Mouse (Mus musculus): Measurements from ENCODE around the gene Fsd2. TPM values are rescaled to one million over a fixed set of nuclear protein-coding genes. Genes with fewer than 3 reads are reported as not detected.

The Fsd2 gene
- polyA plus RNA-seq, 1 experiment, result 4.8 TPM

- Histone ChIP-seq H3K4me3 (no peak within 1 kb of the TSS), H3K4me2 (ENCODE audit: low read depth) (no peak within 1 kb of the TSS), H3K27me3 (ENCODE audit: control insufficient read depth, insufficient read depth, insufficient read length) (peaks cover 44% of the 10 kb centered on the region), H3ac (ENCODE audit: control insufficient read depth, insufficient read length) (no peak within 1 kb of the TSS), H3K36me3 (ENCODE audit: control insufficient read depth, insufficient read depth) (no peaks in the 10 kb centered on the region), H3K79me2 (ENCODE audit: control insufficient read depth, insufficient read depth) (no peaks in the 10 kb centered on the region)
- TF ChIP-seq TCF12 (IDR thresholded peaks at IDR 0.05; ENCODE audit: insufficient read depth, poor library complexity, severe bottlenecking) (no peak), MYOG (IDR thresholded peaks at IDR 0.05; ENCODE audit: control insufficient read depth in 1 of 3, insufficient read depth in 1 of 3, insufficient read length in 2 of 3, low read depth in 2 of 3) (no peak), REST (IDR thresholded peaks at IDR 0.05; ENCODE audit: insufficient read depth, insufficient read length) (peak; percentile 86)
Measured at GRCm38 (mm10) chr7:81493331-81494021, 73.3 kb downstream of the Fsd2 start, which contains the start of gene Ap3b2. Ap3b2 (minus strand) TSS chr7:81493925.

- no peak overlapping the region for H3ac ChIP-seq (ENCODE audit: control insufficient read depth, insufficient read length)
- no peak overlapping the region for H3K4me3 ChIP-seq
- peaks cover 38% of the 10 kb centered on the region for H3K27me3 ChIP-seq (ENCODE audit: control insufficient read depth, insufficient read depth, insufficient read length)
- no peaks in the 10 kb centered on the region for H3K36me3 ChIP-seq (ENCODE audit: control insufficient read depth, insufficient read depth)
- no peaks in the 10 kb centered on the region for H3K79me2 ChIP-seq (ENCODE audit: control insufficient read depth, insufficient read depth)
- TF ChIP-seq E2F4 (IDR thresholded peaks at IDR 0.05; ENCODE audit: insufficient read depth) (no peak), POLR2A (IDR thresholded peaks at IDR 0.05; ENCODE audit: insufficient read length, low read depth) (no peak), USF1 (IDR thresholded peaks at IDR 0.05; ENCODE audit: low read depth) (no peak), TCF12 (IDR thresholded peaks at IDR 0.05; ENCODE audit: insufficient read depth, poor library complexity, severe bottlenecking) (no peak), CEBPB (IDR thresholded peaks at IDR 0.05; ENCODE audit: insufficient read depth, poor library complexity, severe bottlenecking) (no peak), SRF (IDR thresholded peaks at IDR 0.05; ENCODE audit: control insufficient read depth, insufficient read length, low read depth) (no peak), MYOD1 (IDR thresholded peaks at IDR 0.05; ENCODE audit: control insufficient read depth in 1 of 3, insufficient read length in 2 of 3, low read depth in 2 of 3) (no peak), POLR2AphosphoS2 (IDR thresholded peaks at IDR 0.05; ENCODE audit: insufficient read length, low read depth) (no peak), MYOG (IDR thresholded peaks at IDR 0.05; ENCODE audit: control insufficient read depth in 1 of 3, insufficient read depth in 1 of 3, insufficient read length in 2 of 3, low read depth in 2 of 3) (no peak), TCF3 (IDR thresholded peaks at IDR 0.05; ENCODE audit: insufficient read length, low read depth) (no peak), MAX (IDR thresholded peaks at IDR 0.05; ENCODE audit: low read depth) (no peak), REST (IDR thresholded peaks at IDR 0.05; ENCODE audit: insufficient read depth, insufficient read length) (no peak)
- H3K4me2 ChIP-seq (ENCODE audit: low read depth), result no peak overlapping the region
Measured at GRCm38 (mm10) chr7:81492628-81493027, 74.1 kb downstream of the Fsd2 start.

GRCm38 (mm10) chr7:81489649-81490048 lies 77.1 kb downstream of the Fsd2 start:
- Histone ChIP-seq H3K79me2 (ENCODE audit: control insufficient read depth, insufficient read depth) (no peaks in the 10 kb centered on the region), H3K4me3 (no peak overlapping the region), H3K36me3 (ENCODE audit: control insufficient read depth, insufficient read depth) (no peaks in the 10 kb centered on the region), H3ac (ENCODE audit: control insufficient read depth, insufficient read length) (no peak overlapping the region), H3K4me2 (ENCODE audit: low read depth) (no peak overlapping the region), H3K27me3 (ENCODE audit: control insufficient read depth, insufficient read depth, insufficient read length) (peaks cover 12% of the 10 kb centered on the region)
- no peak for TF ChIP-seq TCF12 (IDR thresholded peaks at IDR 0.05; ENCODE audit: insufficient read depth, poor library complexity, severe bottlenecking)
- TF ChIP-seq SRF (IDR thresholded peaks at IDR 0.05; ENCODE audit: control insufficient read depth, insufficient read length, low read depth), result no peak
- TF ChIP-seq E2F4 (IDR thresholded peaks at IDR 0.05; ENCODE audit: insufficient read depth), result no peak
- TF ChIP-seq REST (IDR thresholded peaks at IDR 0.05; ENCODE audit: insufficient read depth, insufficient read length), result no peak
- no peak for TF ChIP-seq CEBPB (IDR thresholded peaks at IDR 0.05; ENCODE audit: insufficient read depth, poor library complexity, severe bottlenecking)
- no peak for TF ChIP-seq TCF3 (IDR thresholded peaks at IDR 0.05; ENCODE audit: insufficient read length, low read depth)
- no peak for TF ChIP-seq MYOD1 (IDR thresholded peaks at IDR 0.05; ENCODE audit: control insufficient read depth in 1 of 3, insufficient read length in 2 of 3, low read depth in 2 of 3)
- TF ChIP-seq MAX (IDR thresholded peaks at IDR 0.05; ENCODE audit: low read depth), result no peak
- TF ChIP-seq POLR2A (IDR thresholded peaks at IDR 0.05; ENCODE audit: insufficient read length, low read depth), result no peak
- TF ChIP-seq POLR2AphosphoS2 (IDR thresholded peaks at IDR 0.05; ENCODE audit: insufficient read length, low read depth), result no peak

Other genes with a start within 250 kb of the Fsd2 start
- 2,418 TPM for gene Rps17, start 221.7 kb downstream of the Fsd2 start, polyA plus RNA-seq (2012; fragmentation: generic; extraction: Trizol)
- gene Cpeb1, start 111.5 kb downstream of the Fsd2 start, polyA plus RNA-seq (2012; fragmentation: generic; extraction: Trizol), result 1.3 TPM
- not detected for gene Ap3b2, start 73.0 kb downstream of the Fsd2 start, polyA plus RNA-seq (2012; fragmentation: generic; extraction: Trizol)
- gene BC048679, start 68.7 kb downstream of the Fsd2 start, polyA plus RNA-seq (2012; fragmentation: generic; extraction: Trizol), result not detected
- 4.0 TPM for gene Whamm, start 4.3 kb upstream of the Fsd2 start, polyA plus RNA-seq (2012; fragmentation: generic; extraction: Trizol)
- not detected for gene Homer2, start 140.6 kb upstream of the Fsd2 start, polyA plus RNA-seq (2012; fragmentation: generic; extraction: Trizol)
- gene Ramac, start 196.0 kb upstream of the Fsd2 start, polyA plus RNA-seq (2012; fragmentation: generic; extraction: Trizol), result 15.6 TPM
- 28.6 TPM for gene 3110040N11Rik, start 222.5 kb upstream of the Fsd2 start, polyA plus RNA-seq (2012; fragmentation: generic; extraction: Trizol)